Mouse (Mus musculus) midbrain, embryonic 10.5 days (tissue): Measurements from ENCODE around the gene Cdca7. TPM values are rescaled to one million over a fixed set of nuclear protein-coding genes. Genes with fewer than 3 reads are reported as not detected.
A peak's percentile ranks its signal among the peaks of the same experiment; 100 is the strongest.

Source experiments
- DNase-seq: peaks from one replicate; pipeline ENCODE4 v3.0.0-alpha.2; 2017; ENCODE audit warnings: low spot score
- H3K27ac ChIP-seq: fragments of 300-500 bp; sonication (generic); replicated peaks from 2 replicates; pipeline ENCODE4 v1.5.1; 2016; ENCODE audit warnings: mild to moderate bottlenecking
- H3K27me3 ChIP-seq: fragments of 300-500 bp; sonication (generic); 2 replicates; pipeline ENCODE4 v1.6.1; 2016; ENCODE audit warnings: low read depth, mild to moderate bottlenecking; ENCODE audit not compliant: poor library complexity, severe bottlenecking
- H3K36me3 ChIP-seq: fragments of 300-500 bp; sonication (generic); 2 replicates; pipeline ENCODE4 v1.6.1; 2016; ENCODE audit warnings: mild to moderate bottlenecking, moderate library complexity
- H3K4me1 ChIP-seq: fragments of 300-500 bp; sonication (generic); 2 replicates; pipeline ENCODE4 v1.6.1; 2016
- H3K4me3 ChIP-seq: fragments of 300-500 bp; sonication (generic); 2 replicates; pipeline ENCODE4 v1.5.1; 2016; ENCODE audit warnings: mild to moderate bottlenecking, moderate library complexity
- H3K9me3 ChIP-seq: fragments of 300-500 bp; sonication (generic); replicated peaks from 2 replicates; pipeline ENCODE4 v1.6.1; 2016; ENCODE audit warnings: mild to moderate bottlenecking
- WGBS: fragments of 180-500 bp; shearing (Covaris S2); methylation state at CpG from one replicate; pipeline ENCODE4 v1.1.7; 2016; 5-methylcytosine and 5-hydroxymethylcytosine counted together
- polyA plus RNA-seq: library from polyadenylated mRNA; unstranded; fragments of >200 nt; fragmentation: Nextera tagmentation; extraction: Ambion mirVana; gene quantifications from 2 replicates; pipeline ENCODE4 v1.2.1, GENCODE M21; 2016

Gene Cdca7
- 207 and 237 TPM in 2 replicates for polyA plus RNA-seq

- DNase-seq, result peak; percentile 89
- Histone ChIP-seq H3K27ac (peak within 1 kb of the TSS; percentile 98), H3K4me3 (peak within 1 kb of the TSS; percentile 70), H3K27me3 (peaks cover 27% of the 10 kb centered on the region), H3K4me1 (peaks cover 62% of the 10 kb centered on the region), H3K9me3 (no peaks in the 10 kb centered on the region), H3K36me3 (peaks cover 22% of the 10 kb centered on the region)
- under 1% methylated on average over 58 of the region's 58 CpGs for WGBS
These were observed at the start of gene Cdca7 for GRCm38 (mm10) chr2:72475797-72476485. Gene Cdca7 (plus strand): TSS chr2:72476159.

- no peaks in the 10 kb centered on the region; the same call in 1 of the 2 replicates for H3K27me3 ChIP-seq
- no peaks in the 10 kb centered on the region for H3K9me3 ChIP-seq
- no peak overlapping the region for H3K4me3 ChIP-seq
- no peak for DNase-seq
- peak overlapping the region; percentile 68 for H3K27ac ChIP-seq
- H3K36me3 ChIP-seq, result no peaks in the 10 kb centered on the region
- H3K4me1 ChIP-seq, result peaks cover 21% of the 10 kb centered on the region
- WGBS, result 46% methylated on average over 8 of the region's 8 CpGs
These were observed 49.2 kb upstream of the Cdca7 start for GRCm38 (mm10) chr2:72426776-72427175.

DNA sequence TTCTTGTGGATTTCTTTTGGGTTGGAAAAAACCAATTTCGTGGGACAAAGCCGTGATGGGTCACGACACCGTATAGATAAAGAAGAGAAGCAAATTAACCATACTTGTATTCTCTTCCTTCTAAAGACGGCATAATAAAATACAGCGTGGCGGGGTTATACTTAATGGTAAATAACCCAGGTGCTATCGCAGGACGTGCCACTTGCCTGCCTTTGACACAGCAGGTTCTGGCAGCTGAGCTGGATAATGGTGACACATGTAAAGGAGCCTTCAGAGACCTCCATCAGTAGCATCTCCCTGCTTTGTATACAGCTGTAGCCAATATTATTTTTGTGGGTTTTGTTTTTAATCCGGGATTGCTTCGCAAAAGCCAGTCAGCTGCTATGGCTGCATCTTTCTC, 48.7 kb upstream of the Cdca7 start:
- H3K36me3 ChIP-seq, result no peaks in the 10 kb centered on the region
- H3K9me3 ChIP-seq, result no peaks in the 10 kb centered on the region
- H3K27me3 ChIP-seq, result no peaks in the 10 kb centered on the region; the same call in 1 of the 2 replicates
- peaks cover 21% of the 10 kb centered on the region for H3K4me1 ChIP-seq
- no peak for DNase-seq
- 85% methylated on average over 11 of the region's 11 CpGs for WGBS
- H3K4me3 ChIP-seq, result no peak overlapping the region
- H3K27ac ChIP-seq, result peak overlapping the region; percentile 68; the same call in 1 of the 2 replicates

DNA sequence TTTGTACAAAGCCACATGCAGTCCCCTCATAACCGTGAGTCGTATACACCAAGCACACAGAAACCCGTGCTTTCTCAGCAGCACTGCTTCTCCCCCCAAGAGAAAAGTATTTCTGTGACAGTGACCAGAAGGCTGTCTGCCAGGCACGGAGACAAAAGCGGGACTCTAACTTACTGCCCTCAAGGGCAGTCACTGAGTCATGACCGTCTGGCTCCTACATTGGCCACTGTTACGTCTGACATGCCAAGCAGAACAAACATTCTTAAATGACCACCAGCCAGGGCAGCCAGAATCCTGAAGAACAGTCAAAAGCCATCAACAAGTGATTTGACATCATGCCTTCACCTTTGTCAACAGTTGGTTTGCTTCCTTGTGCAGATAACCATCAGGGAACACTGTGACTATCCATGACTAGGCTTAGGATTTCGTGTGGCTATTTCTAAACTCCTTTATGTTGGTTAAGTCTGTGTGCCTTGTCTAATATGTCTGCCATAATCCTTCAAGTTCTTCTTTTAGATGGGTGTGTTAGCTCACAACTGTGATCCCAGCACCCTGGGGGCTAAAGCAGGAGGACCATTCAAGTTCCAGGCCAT, 36.9 kb upstream of the Cdca7 start:
- H3K9me3 ChIP-seq, result no peaks in the 10 kb centered on the region
- DNase-seq, result no peak
- no peak overlapping the region for H3K4me3 ChIP-seq
- H3K27me3 ChIP-seq, result no peaks in the 10 kb centered on the region
- H3K4me1 ChIP-seq, result peaks cover 4% of the 10 kb centered on the region; the same call in 1 of the 2 replicates
- H3K36me3 ChIP-seq, result no peaks in the 10 kb centered on the region
- WGBS, result 77% methylated on average over 8 of the region's 8 CpGs
- no peak overlapping the region for H3K27ac ChIP-seq

GRCm38 (mm10) chr2:72441010-72441409, 34.9 kb upstream of the Cdca7 start:
- WGBS, result 94% methylated on average over 9 of the region's 9 CpGs
- no peak overlapping the region for H3K4me3 ChIP-seq
- no peaks in the 10 kb centered on the region for H3K27me3 ChIP-seq
- H3K9me3 ChIP-seq, result no peaks in the 10 kb centered on the region
- peaks cover 4% of the 10 kb centered on the region; the same call in 1 of the 2 replicates for H3K4me1 ChIP-seq
- H3K27ac ChIP-seq, result no peak overlapping the region
- no peak for DNase-seq
- no peaks in the 10 kb centered on the region for H3K36me3 ChIP-seq

- no peaks in the 10 kb centered on the region for H3K9me3 ChIP-seq
- WGBS, result 95% methylated on average over 6 of the region's 6 CpGs
- peaks cover 16% of the 10 kb centered on the region; the same call in 1 of the 2 replicates for H3K4me1 ChIP-seq
- no peak overlapping the region for H3K4me3 ChIP-seq
- no peak for DNase-seq
- H3K36me3 ChIP-seq, result no peaks in the 10 kb centered on the region
- H3K27me3 ChIP-seq, result no peaks in the 10 kb centered on the region
- no peak overlapping the region for H3K27ac ChIP-seq
These were observed 33.1 kb upstream of the Cdca7 start for GRCm38 (mm10) chr2:72442825-72443224.

- no peaks in the 10 kb centered on the region for H3K9me3 ChIP-seq
- H3K27ac ChIP-seq, result no peak overlapping the region
- H3K4me3 ChIP-seq, result no peak overlapping the region
- peaks cover 16% of the 10 kb centered on the region; the same call in 1 of the 2 replicates for H3K4me1 ChIP-seq
- no peak for DNase-seq
- no peaks in the 10 kb centered on the region for H3K27me3 ChIP-seq
- H3K36me3 ChIP-seq, result no peaks in the 10 kb centered on the region
- WGBS, result 78% methylated on average over 3 of the region's 3 CpGs
These were observed 32.0 kb upstream of the Cdca7 start for GRCm38 (mm10) chr2:72443960-72444359.

GRCm38 (mm10) chr2:72446106-72446505, 29.9 kb upstream of the Cdca7 start:
- Histone ChIP-seq H3K36me3 (no peaks in the 10 kb centered on the region), H3K27me3 (no peaks in the 10 kb centered on the region), H3K4me3 (no peak overlapping the region), H3K27ac (no peak overlapping the region), H3K9me3 (no peaks in the 10 kb centered on the region), H3K4me1 (peaks cover 26% of the 10 kb centered on the region)
- WGBS, result 94% methylated on average over 3 of the region's 3 CpGs
- no peak for DNase-seq

DNA sequence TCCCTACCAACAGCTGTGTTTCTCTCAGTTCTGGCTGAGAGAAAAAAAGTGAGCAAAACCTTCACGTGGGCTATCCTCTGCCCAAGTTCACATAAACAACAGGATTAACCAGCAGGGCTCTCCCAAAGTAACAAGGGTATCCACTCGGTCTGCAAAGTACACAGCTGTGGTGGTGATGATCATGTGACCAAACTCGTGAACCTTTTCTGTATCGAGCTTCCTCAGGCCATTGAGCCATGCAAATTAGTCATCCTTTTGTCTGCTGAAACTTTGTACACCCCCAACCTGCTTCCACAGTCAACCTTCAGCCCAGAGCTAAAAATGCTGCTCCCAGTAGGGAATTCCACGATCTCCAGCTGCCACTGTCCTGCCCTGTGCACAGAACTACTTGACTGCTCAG, 29.3 kb upstream of the Cdca7 start:
- H3K4me1 ChIP-seq, result peaks cover 24% of the 10 kb centered on the region
- WGBS, result 43% methylated on average over 5 of the region's 5 CpGs
- H3K36me3 ChIP-seq, result no peaks in the 10 kb centered on the region
- no peaks in the 10 kb centered on the region for H3K9me3 ChIP-seq
- H3K27me3 ChIP-seq, result no peaks in the 10 kb centered on the region
- H3K27ac ChIP-seq, result no peak overlapping the region
- DNase-seq, result no peak
- H3K4me3 ChIP-seq, result no peak overlapping the region

GRCm38 (mm10) chr2:72453563-72453962, 22.4 kb upstream of the Cdca7 start:
- no peak overlapping the region for H3K4me3 ChIP-seq
- no peak for DNase-seq
- no peaks in the 10 kb centered on the region for H3K36me3 ChIP-seq
- H3K27ac ChIP-seq, result no peak overlapping the region
- no peaks in the 10 kb centered on the region for H3K9me3 ChIP-seq
- peaks cover 3% of the 10 kb centered on the region; the same call in 1 of the 2 replicates for H3K27me3 ChIP-seq
- H3K4me1 ChIP-seq, result peaks cover 30% of the 10 kb centered on the region
- WGBS, result 21% methylated on average over 3 of the region's 3 CpGs

DNA sequence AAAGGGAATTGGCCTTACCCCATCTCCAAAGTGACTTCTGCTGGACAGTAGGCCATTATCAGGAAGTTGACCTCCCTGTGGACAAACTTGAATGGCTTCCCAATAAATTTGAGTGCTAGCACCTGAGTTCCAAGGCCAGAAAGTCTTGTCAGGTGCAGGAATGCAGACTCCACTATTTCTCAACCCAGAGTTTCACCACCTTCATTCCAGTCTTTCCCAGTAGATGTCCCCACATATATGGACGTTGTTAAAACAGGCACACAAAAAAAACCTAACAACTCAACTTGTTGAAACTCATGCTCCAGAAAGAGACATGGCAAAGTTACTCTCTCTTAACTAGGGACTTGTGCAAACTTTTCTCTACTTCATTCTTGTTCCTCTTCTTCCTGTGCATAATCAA, 19.8 kb upstream of the Cdca7 start:
- H3K27me3 ChIP-seq, result peaks cover 3% of the 10 kb centered on the region; the same call in 1 of the 2 replicates
- peaks cover 18% of the 10 kb centered on the region for H3K4me1 ChIP-seq
- no peak overlapping the region for H3K4me3 ChIP-seq
- no peaks in the 10 kb centered on the region for H3K9me3 ChIP-seq
- no peak for DNase-seq
- no peak overlapping the region for H3K27ac ChIP-seq
- H3K36me3 ChIP-seq, result no peaks in the 10 kb centered on the region
- 70% methylated on average over 1 of the region's 1 CpGs for WGBS

DNA sequence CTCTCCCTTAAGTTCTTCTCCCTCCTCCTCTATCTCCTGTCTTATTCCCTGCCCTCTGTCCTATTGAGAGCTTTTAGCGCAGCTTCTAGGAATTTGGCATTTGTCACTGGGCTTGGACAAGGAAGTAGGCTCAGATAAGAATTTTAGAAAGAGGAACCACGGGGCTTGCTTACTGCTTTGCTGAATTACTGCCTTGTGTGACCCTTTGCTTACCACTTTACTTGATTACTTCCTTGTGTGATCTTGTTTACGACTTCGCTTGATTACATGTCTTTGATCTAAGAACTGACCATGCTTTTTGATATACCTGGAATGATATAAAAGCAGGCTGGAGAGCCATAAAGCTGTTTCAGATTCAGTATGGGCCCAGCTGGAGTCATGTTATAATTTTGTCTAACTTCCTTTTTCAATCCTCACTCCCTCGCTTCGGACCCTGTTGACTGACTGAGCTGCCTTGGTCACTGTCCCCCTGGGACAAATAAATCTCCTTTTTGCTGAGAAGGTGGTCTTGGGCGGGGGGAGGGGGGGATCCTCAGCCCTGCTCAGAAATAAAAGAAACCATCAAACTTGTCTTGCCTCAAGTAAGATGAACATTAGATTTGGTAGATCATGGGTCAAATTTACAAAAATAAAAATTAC, 11.5 kb upstream of the Cdca7 start:
- no peaks in the 10 kb centered on the region; the same call in 1 of the 2 replicates for H3K27me3 ChIP-seq
- DNase-seq, result no peak
- no peaks in the 10 kb centered on the region for H3K36me3 ChIP-seq
- no peaks in the 10 kb centered on the region for H3K4me1 ChIP-seq
- H3K27ac ChIP-seq, result no peak overlapping the region
- WGBS, result 77% methylated on average over 7 of the region's 7 CpGs
- no peak overlapping the region for H3K4me3 ChIP-seq
- H3K9me3 ChIP-seq, result no peaks in the 10 kb centered on the region

GRCm38 (mm10) chr2:72467604-72468003, 8.4 kb upstream of the Cdca7 start:
- peaks cover 3% of the 10 kb centered on the region for H3K27me3 ChIP-seq
- no peak overlapping the region for H3K4me3 ChIP-seq
- no peaks in the 10 kb centered on the region for H3K36me3 ChIP-seq
- WGBS, result 86% methylated on average over 1 of the region's 1 CpGs
- no peak overlapping the region for H3K27ac ChIP-seq
- H3K4me1 ChIP-seq, result no peaks in the 10 kb centered on the region
- H3K9me3 ChIP-seq, result no peaks in the 10 kb centered on the region
- no peak for DNase-seq
